Mouse (Mus musculus): Measurements from ENCODE around the gene Ano8. TPM values are rescaled to one million over a fixed set of nuclear protein-coding genes. Genes with fewer than 3 reads are reported as not detected.

Ano8 gene
- polyA plus RNA-seq, 1 experiment: 7.1 TPM

DNA sequence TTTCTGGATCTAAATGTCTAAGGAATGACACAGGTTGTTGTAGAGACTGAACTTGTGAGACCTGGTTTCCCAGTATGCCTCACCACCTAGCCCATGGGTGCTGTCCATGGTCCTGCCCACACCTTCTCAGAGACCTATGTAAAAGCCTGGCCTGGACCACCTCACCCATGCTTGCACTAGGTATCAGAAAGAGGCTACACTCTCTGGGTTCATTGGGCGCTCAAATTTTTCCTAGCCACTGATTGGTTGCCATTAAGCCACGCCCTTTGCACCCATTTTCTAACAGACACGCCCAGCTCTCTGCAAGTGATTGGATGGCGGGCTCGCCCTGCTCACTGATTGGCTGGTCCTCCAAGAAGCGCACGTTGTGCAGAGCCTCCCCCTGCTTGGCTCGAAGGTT lies 1.8 kb downstream of the Ano8 start:
- no peaks in the 10 kb centered on the region for H3K9me3 ChIP-seq (replicated peaks; ENCODE audit: control insufficient read depth, insufficient read depth, low read length, poor library complexity, severe bottlenecking)
- no peaks in the 10 kb centered on the region for H3K36me3 ChIP-seq (ENCODE audit: control insufficient read depth, insufficient read depth, low read length, poor library complexity, severe bottlenecking)
- no peak for TF ChIP-seq CTCF (IDR thresholded peaks at IDR 0.05; ENCODE audit: low read depth, low read length)
- TF ChIP-seq POLR2A (IDR thresholded peaks at IDR 0.05; ENCODE audit: insufficient read depth, low read length): no peak
- no peak; the same call in 1 of the 2 replicates for TF ChIP-seq EP300 (IDR thresholded peaks at IDR 0.05; ENCODE audit: insufficient read depth, low read depth, low read length)
- H3K27ac ChIP-seq (ENCODE audit: insufficient read depth, low read length): no peak overlapping the region
- no peaks in the 10 kb centered on the region for H3K27me3 ChIP-seq (ENCODE audit: control insufficient read depth, insufficient read depth, low read length, poor library complexity, severe bottlenecking)
- H3K9ac ChIP-seq (ENCODE audit: low read depth, poor library complexity, severe bottlenecking): no peak overlapping the region
- no peaks in the 10 kb centered on the region for H3K4me1 ChIP-seq (ENCODE audit: control insufficient read depth, insufficient read depth, low read length)
- no peak overlapping the region; the same call in 1 of the 2 replicates for H3K4me3 ChIP-seq (ENCODE audit: low read depth, low read length)

DNA sequence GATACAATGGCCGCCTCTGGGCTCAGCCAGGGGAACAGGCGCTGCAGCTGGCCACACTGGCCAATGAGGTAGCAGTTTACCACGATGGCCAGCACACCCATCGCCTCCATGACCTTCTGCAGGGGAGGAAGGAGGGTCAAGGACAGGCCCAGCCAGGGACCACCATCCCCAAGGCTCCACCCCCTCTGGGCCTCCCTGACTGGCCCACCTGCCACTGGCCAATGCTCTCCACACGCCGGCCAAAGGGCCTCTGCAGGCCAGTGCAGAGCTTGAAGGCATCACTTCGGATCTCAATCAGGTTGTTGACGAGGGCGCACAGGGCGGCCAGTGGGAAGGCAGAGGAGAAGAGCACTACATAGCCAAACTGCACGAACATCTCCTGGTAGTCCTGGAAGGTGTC lies 6.8 kb downstream of the Ano8 start:
- Histone ChIP-seq H3K9ac (ENCODE audit: low read depth, poor library complexity, severe bottlenecking) (no peak overlapping the region), H3K9me3 (replicated peaks; ENCODE audit: control insufficient read depth, insufficient read depth, low read length, poor library complexity, severe bottlenecking) (no peaks in the 10 kb centered on the region), H3K4me3 (ENCODE audit: low read depth, low read length) (no peak overlapping the region), H3K36me3 (ENCODE audit: control insufficient read depth, insufficient read depth, low read length, poor library complexity, severe bottlenecking) (peaks cover 7% of the 10 kb centered on the region; the same call in 1 of the 2 replicates), H3K27me3 (ENCODE audit: control insufficient read depth, insufficient read depth, low read length, poor library complexity, severe bottlenecking) (no peaks in the 10 kb centered on the region), H3K27ac (ENCODE audit: insufficient read depth, low read length) (no peak overlapping the region), H3K4me1 (ENCODE audit: control insufficient read depth, insufficient read depth, low read length) (no peaks in the 10 kb centered on the region)
- TF ChIP-seq POLR2A (IDR thresholded peaks at IDR 0.05; ENCODE audit: insufficient read depth, low read length) (no peak), EP300 (IDR thresholded peaks at IDR 0.05; ENCODE audit: insufficient read depth, low read depth, low read length) (no peak), CTCF (IDR thresholded peaks at IDR 0.05; ENCODE audit: low read depth, low read length) (no peak)

DNA sequence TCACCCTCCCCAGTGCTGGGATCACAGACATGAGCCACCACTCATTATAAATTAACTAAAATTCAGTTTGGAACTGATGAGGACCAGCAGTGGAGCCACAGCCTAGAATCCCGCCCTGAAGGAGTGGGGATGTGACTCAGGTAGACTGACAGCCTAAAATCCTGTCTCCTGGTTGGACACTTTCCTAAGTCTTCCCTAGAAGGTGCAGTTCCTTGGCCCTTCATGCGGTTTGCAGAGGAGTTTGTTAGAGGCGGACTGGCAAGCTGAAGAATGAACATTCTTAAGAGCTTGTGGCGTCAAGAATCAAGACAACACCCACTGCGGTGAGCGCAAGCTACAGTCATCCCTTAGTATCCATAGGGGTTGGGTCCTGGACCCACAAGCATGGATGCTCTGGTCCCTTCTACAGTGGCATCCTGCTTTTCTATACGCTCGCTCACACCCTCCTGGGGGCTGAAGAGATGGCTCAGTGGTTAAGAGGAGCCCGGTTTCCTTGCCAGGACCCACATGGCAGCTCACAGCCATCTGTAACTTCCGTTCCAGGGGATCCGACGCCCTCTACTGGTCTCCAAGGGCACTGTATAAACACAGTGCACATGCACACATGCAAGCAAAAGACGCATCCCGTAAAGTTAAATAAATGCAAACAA lies 8.4 kb downstream of the Ano8 start:
- H3K27me3 ChIP-seq (ENCODE audit: control insufficient read depth, insufficient read depth, low read length, poor library complexity, severe bottlenecking): no peaks in the 10 kb centered on the region
- no peak overlapping the region for H3K27ac ChIP-seq (ENCODE audit: insufficient read depth, low read length)
- no peaks in the 10 kb centered on the region for H3K4me1 ChIP-seq (ENCODE audit: control insufficient read depth, insufficient read depth, low read length)
- peak overlapping the region; percentile 87 for H3K9ac ChIP-seq (ENCODE audit: low read depth, poor library complexity, severe bottlenecking)
- H3K4me3 ChIP-seq (ENCODE audit: low read depth, low read length): peak overlapping the region; percentile 10
- peaks cover 7% of the 10 kb centered on the region for H3K36me3 ChIP-seq (ENCODE audit: control insufficient read depth, insufficient read depth, low read length, poor library complexity, severe bottlenecking)
- TF ChIP-seq CTCF (IDR thresholded peaks at IDR 0.05; ENCODE audit: low read depth, low read length) (peak; percentile 87), POLR2A (IDR thresholded peaks at IDR 0.05; ENCODE audit: insufficient read depth, low read length) (no peak)
- no peaks in the 10 kb centered on the region for H3K9me3 ChIP-seq (replicated peaks; ENCODE audit: control insufficient read depth, insufficient read depth, low read length, poor library complexity, severe bottlenecking)

DNA sequence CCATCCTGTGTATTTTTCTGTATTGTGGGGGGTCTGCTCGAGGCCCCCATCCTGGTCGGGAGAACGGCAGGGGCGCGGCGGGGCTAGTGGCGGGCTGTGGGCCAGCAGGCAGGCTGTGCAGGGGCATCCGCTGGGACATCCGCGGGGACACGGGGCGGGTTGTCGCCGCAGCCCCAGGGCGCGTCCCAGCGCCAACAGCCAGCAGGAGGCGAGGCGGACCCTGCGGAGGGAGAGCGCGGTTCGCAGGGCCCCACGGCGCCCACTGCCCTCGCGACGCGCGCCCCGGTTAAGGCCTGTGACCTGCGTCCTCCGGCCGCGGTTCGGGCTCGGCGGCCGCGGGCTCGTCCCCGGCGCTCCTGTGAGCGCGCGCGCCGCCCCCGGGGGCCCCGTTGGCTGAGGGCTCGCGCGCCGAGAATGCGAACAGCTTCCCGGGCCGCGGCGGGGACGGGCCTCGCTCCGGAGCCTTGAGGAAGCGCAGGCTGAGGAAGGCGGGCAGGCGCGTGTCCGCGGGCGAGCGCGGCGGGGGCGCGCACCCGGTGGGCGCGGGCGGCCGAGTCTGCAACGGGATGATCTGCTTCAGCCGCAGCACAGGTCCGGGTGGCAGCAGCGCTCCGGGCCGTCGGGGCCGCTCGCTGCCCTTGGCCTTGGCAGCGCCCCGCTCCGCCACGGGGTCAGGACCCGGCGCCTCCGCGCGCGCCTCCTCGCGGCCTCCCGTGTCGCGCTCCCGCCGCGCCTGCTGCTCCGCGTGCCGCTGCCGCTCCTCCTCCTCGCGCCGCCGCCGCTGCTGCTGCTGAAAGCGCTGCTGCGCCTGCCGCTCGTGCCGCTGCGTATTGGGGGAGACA lies 9.4 kb downstream of the Ano8 start:
- H3K27ac ChIP-seq (ENCODE audit: insufficient read depth, low read length): no peak overlapping the region
- H3K9me3 ChIP-seq (replicated peaks; ENCODE audit: control insufficient read depth, insufficient read depth, low read length, poor library complexity, severe bottlenecking): no peaks in the 10 kb centered on the region
- H3K27me3 ChIP-seq (ENCODE audit: control insufficient read depth, insufficient read depth, low read length, poor library complexity, severe bottlenecking): no peaks in the 10 kb centered on the region
- H3K9ac ChIP-seq (ENCODE audit: low read depth, poor library complexity, severe bottlenecking): peak overlapping the region; percentile 87
- H3K4me3 ChIP-seq (ENCODE audit: low read depth, low read length): peak overlapping the region; percentile 77
- H3K4me1 ChIP-seq (ENCODE audit: control insufficient read depth, insufficient read depth, low read length): no peaks in the 10 kb centered on the region
- peaks cover 7% of the 10 kb centered on the region for H3K36me3 ChIP-seq (ENCODE audit: control insufficient read depth, insufficient read depth, low read length, poor library complexity, severe bottlenecking)
- TF ChIP-seq POLR2A (IDR thresholded peaks at IDR 0.05; ENCODE audit: insufficient read depth, low read length) (no peak), CTCF (IDR thresholded peaks at IDR 0.05; ENCODE audit: low read depth, low read length) (no peak), EP300 (IDR thresholded peaks at IDR 0.05; ENCODE audit: insufficient read depth, low read depth, low read length) (no peak)

DNA sequence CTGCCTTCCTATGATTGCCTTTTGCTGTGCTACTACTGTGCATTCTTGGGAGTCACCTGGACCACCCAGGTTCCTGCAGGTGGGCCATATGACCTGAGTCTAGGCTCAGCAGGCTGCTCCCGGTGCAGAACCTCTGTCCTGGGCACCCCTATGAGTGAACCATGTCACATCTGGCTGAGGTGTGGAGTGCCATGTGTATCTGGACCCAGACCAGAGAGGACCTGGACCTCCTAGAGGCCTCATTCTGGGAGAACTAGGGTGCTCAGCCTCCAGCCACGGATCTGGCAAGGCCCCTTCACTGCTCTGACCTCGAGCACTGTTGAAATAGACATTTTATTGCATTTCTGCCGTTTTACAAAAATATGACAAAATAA lies 10.1 kb downstream of the Ano8 start:
- H3K4me1 ChIP-seq (ENCODE audit: control insufficient read depth, insufficient read depth, low read length): no peaks in the 10 kb centered on the region
- no peaks in the 10 kb centered on the region for H3K27me3 ChIP-seq (ENCODE audit: control insufficient read depth, insufficient read depth, low read length, poor library complexity, severe bottlenecking)
- no peaks in the 10 kb centered on the region for H3K9me3 ChIP-seq (replicated peaks; ENCODE audit: control insufficient read depth, insufficient read depth, low read length, poor library complexity, severe bottlenecking)
- H3K4me3 ChIP-seq (ENCODE audit: low read depth, low read length): peak overlapping the region; percentile 77
- no peak overlapping the region for H3K27ac ChIP-seq (ENCODE audit: insufficient read depth, low read length)
- peaks cover 7% of the 10 kb centered on the region for H3K36me3 ChIP-seq (ENCODE audit: control insufficient read depth, insufficient read depth, low read length, poor library complexity, severe bottlenecking)
- peak overlapping the region; percentile 87 for H3K9ac ChIP-seq (ENCODE audit: low read depth, poor library complexity, severe bottlenecking)
- no peak for TF ChIP-seq CTCF (IDR thresholded peaks at IDR 0.05; ENCODE audit: low read depth, low read length)
- TF ChIP-seq POLR2A (IDR thresholded peaks at IDR 0.05; ENCODE audit: insufficient read depth, low read length): no peak
- TF ChIP-seq EP300 (IDR thresholded peaks at IDR 0.05; ENCODE audit: insufficient read depth, low read depth, low read length): no peak
